31 mouse cellular contexts compared by ENCODE assay signal in genomic region chr2:108681574-108681973, GRCm38 (mm10).
"Had no signal": no experiment of that assay in that cellular context is flagged by ENCODE, and none has a peak within 500 bp of the region (broad histone marks: within the 10 kb centered on the region; RNA-seq: fewer than 3 reads in every experiment).

No protein-coding gene starts in this region.

- H3K9me3 ChIP-seq: limb, embryonic 10.5 days; limb, embryonic 12.5 days; limb, embryonic 13.5 days; limb, embryonic 15.5 days; liver, embryonic 12.5 days; liver, embryonic 13.5 days; liver, embryonic 15.5 days; lung, embryonic 15.5 days; midbrain, embryonic 10.5 days; midbrain, embryonic 12.5 days; midbrain, embryonic 13.5 days; neural tube, embryonic 12.5 days had no signal

- ATAC-seq: liver, embryonic 12.5 days; liver, postnatal 0 days; lung, postnatal 0 days; midbrain, embryonic 13.5 days; midbrain, embryonic 16.5 days had no signal

- H3K27ac ChIP-seq: limb, embryonic 10.5 days; limb, embryonic 12.5 days; limb, embryonic 13.5 days; limb, embryonic 15.5 days; liver, embryonic 12.5 days; liver, embryonic 13.5 days; liver, embryonic 14.5 days; liver, embryonic 15.5 days; lung, embryonic 15.5 days; macrophage; midbrain, embryonic 10.5 days; midbrain, embryonic 12.5 days; midbrain, embryonic 13.5 days; neural tube, embryonic 12.5 days had no signal

- H3K9ac ChIP-seq: limb, embryonic 12.5 days; limb, embryonic 13.5 days; limb, embryonic 15.5 days; liver, embryonic 12.5 days; liver, embryonic 13.5 days; liver, embryonic 14.5 days; liver, embryonic 15.5 days; liver, postnatal 0 days; lung, embryonic 14.5 days; lung, embryonic 15.5 days; midbrain, embryonic 12.5 days; midbrain, embryonic 13.5 days; neural tube, embryonic 12.5 days had no signal

- H3K4me3 ChIP-seq: limb, embryonic 10.5 days; limb, embryonic 12.5 days; limb, embryonic 13.5 days; limb, embryonic 15.5 days; liver, embryonic 12.5 days; liver, embryonic 13.5 days; liver, embryonic 15.5 days; lung, embryonic 15.5 days; megakaryocyte, embryonic 14.5 days; midbrain, embryonic 10.5 days; midbrain, embryonic 12.5 days; midbrain, embryonic 13.5 days; myocyte; neural tube, embryonic 12.5 days had no signal

- H3K4me2 ChIP-seq: limb, embryonic 12.5 days; limb, embryonic 13.5 days; limb, embryonic 15.5 days; liver, embryonic 11.5 days; liver, embryonic 12.5 days; liver, embryonic 13.5 days; liver, embryonic 15.5 days; lung, embryonic 14.5 days; lung, embryonic 15.5 days; midbrain, embryonic 11.5 days; midbrain, embryonic 12.5 days; midbrain, embryonic 13.5 days; neural tube, embryonic 12.5 days had no signal

- H3K36me3 ChIP-seq: limb, embryonic 10.5 days; limb, embryonic 12.5 days; limb, embryonic 13.5 days; limb, embryonic 15.5 days; liver, embryonic 12.5 days; liver, embryonic 13.5 days; liver, embryonic 15.5 days; lung, embryonic 15.5 days; midbrain, embryonic 10.5 days; midbrain, embryonic 12.5 days; midbrain, embryonic 13.5 days; neural tube, embryonic 12.5 days had no signal

- DNase-seq: left cerebral cortex, postnatal 4 days; liver; liver, embryonic 13.5 days; liver, postnatal 0 days; lung, adult 18-20 months; lung, adult 2 months; lung, embryonic 14.5 days; lung, postnatal 10 days; lung, postnatal 14 days; lung, postnatal 36 days; lung, postnatal 4 days; midbrain, embryonic 14.5 days had no signal

- H3K27me3 ChIP-seq: limb, embryonic 12.5 days; limb, embryonic 13.5 days; limb, embryonic 15.5 days; liver, embryonic 12.5 days; liver, embryonic 13.5 days; liver, embryonic 15.5 days; lung, embryonic 15.5 days; megakaryocyte, embryonic 14.5 days; midbrain, embryonic 12.5 days; midbrain, embryonic 13.5 days; neural tube, embryonic 12.5 days had no signal

- H3K4me1 ChIP-seq: limb, embryonic 10.5 days; limb, embryonic 12.5 days; limb, embryonic 15.5 days; liver, embryonic 12.5 days; liver, embryonic 13.5 days; liver, embryonic 15.5 days; lung, embryonic 15.5 days; midbrain, embryonic 10.5 days; midbrain, embryonic 12.5 days; midbrain, embryonic 13.5 days; neural tube, embryonic 12.5 days had no signal
